Mouse (Mus musculus): ENCODE measurements at regions not wholly inside any gene's neighbourhood (a gene's known extent, or its start where the extent isn't known, plus 50 kb on each side); places are given as distances from the start of the nearest gene placed in this dataset.

DNA sequence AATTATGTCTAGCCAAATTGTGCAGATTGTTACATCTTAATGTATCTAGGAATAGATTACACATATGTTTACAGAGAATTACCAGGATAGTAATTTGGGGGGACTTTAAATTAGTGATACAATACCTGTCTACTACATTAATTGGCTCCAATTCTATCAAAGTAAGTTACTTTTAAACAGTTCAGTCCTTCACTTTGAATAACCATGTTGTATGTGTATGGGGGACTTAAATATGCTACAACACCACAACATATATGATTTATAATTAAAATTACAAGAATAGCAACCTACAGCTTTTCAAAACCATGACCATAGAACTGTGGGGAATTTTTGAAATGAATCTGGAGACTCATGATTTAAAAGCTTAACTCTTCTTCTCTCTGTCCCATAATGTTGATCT lies 420.5 kb upstream of the Tbc1d2b start:
- TF ChIP-seq POLR2A (IDR thresholded peaks at IDR 0.05; ENCODE audit: extremely low read depth, insufficient read depth, low read length), result no peak
- no peak for TF ChIP-seq CTCF (IDR thresholded peaks at IDR 0.05; ENCODE audit: extremely low read depth, insufficient read depth, low read length)
